Mouse (Mus musculus) left cerebral cortex, postnatal 4 days (tissue): ENCODE results near the gene 3110082I17Rik. TPM values are rescaled to one million over a fixed set of nuclear protein-coding genes. Genes with fewer than 3 reads are reported as not detected.

Source experiments
- DNase-seq: peaks from one replicate; pipeline ENCODE4 v3.0.0-alpha.2; 2022
- intact Hi-C: fragments of 180-260 bp; cut with DNase I; formaldehyde crosslinking; loops from one replicate; pipeline ENCODE4 v1.15.1; 2025
- microRNA-seq: library from miRNA; unstranded; fragments of <30 nt; microRNA quantifications from one replicate; pipeline ENCODE4 v1.2.0, GENCODE M21; 2022
- total RNA-seq, 2 experiments: library from RNA; stranded (reverse); gene quantifications; 2 replicates each; pipeline ENCODE4 v1.2.3; 2021

3110082I17Rik gene
- total RNA-seq, 2 experiments from 2014 or later = 18.0 to 19.2 TPM

DNA sequence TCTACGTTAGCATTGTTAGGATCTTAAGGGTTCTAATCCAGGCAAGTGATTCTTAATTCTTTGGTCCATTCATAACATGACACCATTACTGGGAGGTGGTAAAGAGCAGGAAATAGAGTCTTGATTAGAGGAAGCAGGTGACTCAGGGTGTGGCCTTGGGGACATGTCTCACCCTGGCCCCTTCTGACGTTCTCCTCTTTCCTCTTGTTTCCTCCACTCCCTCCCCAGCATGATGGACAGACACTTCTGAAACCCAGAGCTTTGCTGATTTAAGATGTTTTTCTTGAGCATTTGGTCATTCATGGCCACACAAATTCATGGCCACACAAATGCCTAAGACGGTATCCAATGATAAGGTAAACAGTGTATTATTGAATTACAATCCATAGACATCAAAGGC, 150.4 kb downstream of the 3110082I17Rik start:
- intact Hi-C loops = no loop called here
- no peak for DNase-seq

Small RNA genes lying within 50 kb of the gene (microRNA-seq; reads per million reads assigned to microRNA genes)
- gene Mir339 = 443 reads per million, percentile 67 among the genes with 10 or more reads in this experiment

Other genes starting within 250 kb of the 3110082I17Rik start
- 10 to 100 TPM; 54.8 to 59.8 TPM for gene Get4, start 208.2 kb downstream of the 3110082I17Rik start, total RNA-seq
- 100 to 1,000 TPM; 219 to 247 TPM for gene Adap1, start 134.9 kb downstream of the 3110082I17Rik start, total RNA-seq
- 10 to 100 TPM; 87.8 to 89.3 TPM for gene Cox19, start 109.1 kb downstream of the 3110082I17Rik start, total RNA-seq
- gene Cyp2w1, start 107.9 kb downstream of the 3110082I17Rik start, total RNA-seq = not detected
- 1 to 10 TPM; 2.2 to 2.5 TPM for gene Gpr146, start 82.8 kb downstream of the 3110082I17Rik start, total RNA-seq
- not detected for gene C130050O18Rik, start 55.2 kb downstream of the 3110082I17Rik start, total RNA-seq
- 1 to 10 TPM; 3.0 to 3.2 TPM for gene Gper1, start 37.4 kb downstream of the 3110082I17Rik start, total RNA-seq
- gene Zfand2a, start 24.0 kb upstream of the 3110082I17Rik start, total RNA-seq = 10 to 100 TPM; 58.7 to 60.3 TPM
- under 1 TPM in 1 of 2 experiments, not detected in 1; 0.64 TPM for gene Uncx, start 83.0 kb upstream of the 3110082I17Rik start, total RNA-seq